Mouse (Mus musculus) erythroblast, embryonic 14.5 days (primary cell): ENCODE results near the gene H2-Ke6. TPM values are rescaled to one million over a fixed set of nuclear protein-coding genes. Genes with fewer than 3 reads are reported as not detected.
"Not testable (repeated sequence)": the region's sequence is repeated elsewhere in the genome, so short reads cannot be mapped to it uniquely, and the experiment has no call there.

Source experiments
- H3K27me3 ChIP-seq: 2 replicates; pipeline ENCODE4 v1.6.1; 2012; ENCODE audit warnings: inconsistent platforms; ENCODE audit not compliant: control insufficient read depth
- H3K36me3 ChIP-seq: 2 replicates; pipeline ENCODE4 v1.6.1; 2012; ENCODE audit warnings: mild to moderate bottlenecking, inconsistent platforms; ENCODE audit not compliant: control insufficient read depth
- H3K4me1 ChIP-seq: 2 replicates; pipeline ENCODE4 v1.6.1; 2012; ENCODE audit warnings: inconsistent platforms; ENCODE audit not compliant: control insufficient read depth
- H3K4me3 ChIP-seq: replicated peaks from 2 replicates; pipeline ENCODE3; 2012; ENCODE audit warnings: moderate library complexity, mild to moderate bottlenecking, inconsistent platforms
- H3K9me3 ChIP-seq: 2 replicates; pipeline ENCODE4 v1.6.1; 2012; ENCODE audit warnings: low read length, inconsistent platforms, mixed read lengths; ENCODE audit not compliant: control insufficient read depth
- GATA1 ChIP-seq: IDR thresholded peaks from 2 replicates; pipeline ENCODE4 v1.6.1; 2012; ENCODE audit warnings: low read length, inconsistent platforms, mixed read lengths
- TAL1 ChIP-seq: IDR thresholded peaks from 3 replicates; pipeline ENCODE4 v1.6.1; 2012; ENCODE audit warnings: low read length, inconsistent platforms, mixed read lengths
- polyA plus RNA-seq: library from polyadenylated mRNA; stranded (reverse); fragments of >175 nt; gene quantifications from 2 replicates; pipeline ENCODE4 v1.2.3, GENCODE M21; 2012

The H2-Ke6 gene
- polyA plus RNA-seq, 1 experiment, result 1.4 TPM

GRCm38 (mm10) chr17:34003426-34003825, 24.4 kb downstream of the H2-Ke6 start:
- H3K36me3 ChIP-seq, result no peaks in the 10 kb centered on the region
- TF ChIP-seq GATA1 (no peak), TAL1 (no peak)
- H3K4me3 ChIP-seq, result no peak overlapping the region
- peaks cover 35% of the 10 kb centered on the region for H3K27me3 ChIP-seq
- H3K4me1 ChIP-seq, result no peaks in the 10 kb centered on the region
- no peaks in the 10 kb centered on the region for H3K9me3 ChIP-seq

- H3K27me3 ChIP-seq, result peaks cover 43% of the 10 kb centered on the region
- not testable (repeated sequence) for H3K9me3 ChIP-seq, H3K4me1 ChIP-seq, H3K4me3 ChIP-seq, H3K36me3 ChIP-seq
Measured at GRCm38 (mm10) chr17:34000796-34001195, 27.1 kb downstream of the H2-Ke6 start.

GRCm38 (mm10) chr17:34000150-34000537, 27.7 kb downstream of the H2-Ke6 start, which contains the start of gene H2-K1:
Gene H2-K1, minus strand, starts transcription at chr17:34000347.
- TF ChIP-seq TAL1 (no peak), GATA1 (no peak)
- H3K4me1 ChIP-seq, result no peaks in the 10 kb centered on the region
- H3K36me3 ChIP-seq, result no peaks in the 10 kb centered on the region
- H3K4me3 ChIP-seq, result peak within 1 kb of the TSS; percentile 57
- no peaks in the 10 kb centered on the region for H3K9me3 ChIP-seq
- H3K27me3 ChIP-seq, result peaks cover 43% of the 10 kb centered on the region

DNA sequence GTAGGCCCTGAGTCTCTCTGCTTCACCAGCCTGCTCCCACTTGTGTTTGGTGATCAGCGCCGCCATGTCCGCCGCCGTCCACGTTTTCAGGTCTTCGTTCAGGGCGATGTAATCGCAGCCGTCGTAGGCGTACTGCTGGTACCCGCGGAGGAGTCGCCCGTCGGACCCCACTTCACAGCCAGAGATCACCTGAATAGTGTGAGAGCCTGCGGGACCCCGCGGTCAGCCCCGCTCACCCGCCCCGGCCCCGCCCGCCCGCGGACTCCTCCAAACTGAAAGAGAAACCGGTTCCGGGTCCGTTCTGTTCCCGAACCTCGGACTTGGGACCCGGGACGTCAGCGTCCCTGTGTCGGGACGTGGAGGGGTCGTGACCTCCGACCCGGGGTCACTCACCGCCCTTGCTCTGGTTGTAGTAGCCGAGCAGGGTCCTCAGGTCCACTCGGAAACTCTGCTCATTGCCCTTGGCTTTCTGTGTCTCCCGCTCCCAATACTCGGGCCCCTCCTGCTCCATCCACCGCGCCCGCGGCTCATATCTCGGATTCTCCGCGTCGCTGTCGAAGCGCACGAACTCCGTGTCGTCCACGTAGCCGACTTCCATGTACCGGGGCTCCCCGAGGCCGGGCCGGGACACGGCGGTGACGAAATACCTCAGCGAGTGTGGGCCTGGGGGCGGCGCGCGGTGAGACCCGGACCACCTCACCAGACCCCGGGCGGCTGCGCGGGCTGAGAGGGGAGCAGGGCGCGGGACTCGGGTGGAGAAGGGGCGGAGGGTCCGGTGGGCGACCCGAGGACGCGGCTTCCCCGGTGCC, 28.3 kb downstream of the H2-Ke6 start:
- Histone ChIP-seq H3K4me1 (no peaks in the 10 kb centered on the region), H3K27me3 (peaks cover 43% of the 10 kb centered on the region), H3K4me3 (peak overlapping the region; percentile 57), H3K9me3 (no peaks in the 10 kb centered on the region), H3K36me3 (no peaks in the 10 kb centered on the region)
- TF ChIP-seq TAL1 (no peak), GATA1 (no peak)

DNA sequence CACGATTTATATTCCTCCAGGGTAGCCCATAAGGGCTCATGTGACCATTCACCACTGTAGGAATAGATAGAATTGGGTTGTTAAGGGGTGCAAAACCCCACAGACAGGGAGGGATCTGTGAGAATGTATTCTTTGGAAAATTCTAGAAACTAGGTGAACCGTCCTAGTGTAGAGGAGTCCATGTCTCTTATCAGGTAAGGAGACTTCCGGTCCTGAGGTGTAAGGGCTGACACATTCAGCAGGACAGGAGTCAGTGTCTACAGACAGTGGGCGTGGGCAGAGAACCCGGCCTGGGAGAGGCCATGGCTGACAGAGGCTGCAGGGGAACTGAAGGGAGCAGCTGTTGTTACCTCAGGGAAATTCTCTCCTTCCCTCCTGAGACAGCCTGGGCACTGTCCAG, 29.2 kb downstream of the H2-Ke6 start:
- H3K36me3 ChIP-seq, H3K9me3 ChIP-seq, H3K4me1 ChIP-seq, H3K4me3 ChIP-seq: not testable (repeated sequence)
- peaks cover 43% of the 10 kb centered on the region for H3K27me3 ChIP-seq

DNA sequence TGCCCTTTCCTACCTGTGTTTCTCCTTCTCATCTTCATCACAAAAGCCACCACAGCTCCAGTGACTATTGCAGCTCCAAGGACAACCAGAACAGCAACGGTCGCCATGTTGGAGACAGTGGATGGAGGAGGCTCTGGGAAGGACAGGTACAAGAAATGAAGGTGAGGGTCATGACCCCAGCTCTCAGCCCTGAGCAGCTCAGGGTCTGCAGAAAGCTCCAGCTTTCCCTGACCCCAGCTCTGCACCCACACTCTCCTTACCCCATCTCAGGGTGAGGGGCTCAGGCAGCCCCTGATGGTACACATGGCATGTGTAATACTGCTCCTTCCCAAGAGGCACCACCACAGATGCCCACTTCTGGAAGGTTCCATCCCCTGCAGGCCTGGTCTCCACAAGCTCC, 30.8 kb downstream of the H2-Ke6 start:
- H3K27me3 ChIP-seq, result peaks cover 41% of the 10 kb centered on the region
- H3K4me3 ChIP-seq, H3K36me3 ChIP-seq, H3K9me3 ChIP-seq, H3K4me1 ChIP-seq: not testable (repeated sequence)

DNA sequence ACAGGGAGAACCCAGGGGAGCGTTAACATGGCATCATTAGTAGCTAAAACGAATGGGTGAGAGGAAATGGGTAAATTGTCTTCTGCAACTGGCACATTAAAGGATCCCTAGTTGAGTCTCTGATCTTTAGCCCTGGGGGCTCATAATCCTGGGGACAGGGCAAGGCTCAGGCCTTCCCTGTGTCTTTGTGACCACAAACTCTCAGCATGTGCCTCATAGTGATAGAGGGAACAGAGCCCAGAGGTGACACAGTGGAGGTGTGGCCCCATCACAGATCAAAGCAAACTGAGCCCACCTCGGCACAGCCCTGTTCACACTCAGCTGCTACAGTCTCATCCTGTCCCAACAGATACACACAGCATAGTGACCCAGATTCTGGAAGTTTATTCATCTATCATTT, 32.2 kb downstream of the H2-Ke6 start:
- H3K4me3 ChIP-seq, result no peak overlapping the region
- peaks cover 28% of the 10 kb centered on the region for H3K27me3 ChIP-seq
- no peaks in the 10 kb centered on the region for H3K36me3 ChIP-seq
- no peaks in the 10 kb centered on the region for H3K4me1 ChIP-seq
- no peaks in the 10 kb centered on the region for H3K9me3 ChIP-seq
- no peak for TF ChIP-seq TAL1
- no peak for TF ChIP-seq GATA1

DNA sequence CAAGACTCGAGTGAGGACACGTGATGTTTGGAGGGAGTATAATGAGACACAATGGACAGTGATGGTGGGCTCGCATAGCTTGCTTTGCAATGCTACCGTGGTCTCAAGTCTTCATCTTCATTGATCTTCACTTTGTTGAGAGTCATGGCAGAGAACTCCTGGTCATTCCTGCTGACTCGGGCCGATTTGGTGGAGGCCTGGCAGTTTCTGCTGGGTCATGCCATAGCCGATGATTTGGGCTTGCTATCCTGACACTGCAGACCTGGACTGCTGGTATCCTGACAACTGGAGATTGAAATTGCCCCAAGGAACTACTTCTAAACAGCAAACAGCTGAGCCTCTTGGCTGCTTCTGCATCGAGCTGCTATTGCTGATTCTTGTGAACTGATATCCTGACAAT, 32.9 kb downstream of the H2-Ke6 start:
- TF ChIP-seq GATA1 (no peak), TAL1 (no peak)
- Histone ChIP-seq H3K4me1 (no peaks in the 10 kb centered on the region), H3K4me3 (no peak overlapping the region), H3K27me3 (peaks cover 21% of the 10 kb centered on the region), H3K9me3 (no peaks in the 10 kb centered on the region), H3K36me3 (no peaks in the 10 kb centered on the region)

DNA sequence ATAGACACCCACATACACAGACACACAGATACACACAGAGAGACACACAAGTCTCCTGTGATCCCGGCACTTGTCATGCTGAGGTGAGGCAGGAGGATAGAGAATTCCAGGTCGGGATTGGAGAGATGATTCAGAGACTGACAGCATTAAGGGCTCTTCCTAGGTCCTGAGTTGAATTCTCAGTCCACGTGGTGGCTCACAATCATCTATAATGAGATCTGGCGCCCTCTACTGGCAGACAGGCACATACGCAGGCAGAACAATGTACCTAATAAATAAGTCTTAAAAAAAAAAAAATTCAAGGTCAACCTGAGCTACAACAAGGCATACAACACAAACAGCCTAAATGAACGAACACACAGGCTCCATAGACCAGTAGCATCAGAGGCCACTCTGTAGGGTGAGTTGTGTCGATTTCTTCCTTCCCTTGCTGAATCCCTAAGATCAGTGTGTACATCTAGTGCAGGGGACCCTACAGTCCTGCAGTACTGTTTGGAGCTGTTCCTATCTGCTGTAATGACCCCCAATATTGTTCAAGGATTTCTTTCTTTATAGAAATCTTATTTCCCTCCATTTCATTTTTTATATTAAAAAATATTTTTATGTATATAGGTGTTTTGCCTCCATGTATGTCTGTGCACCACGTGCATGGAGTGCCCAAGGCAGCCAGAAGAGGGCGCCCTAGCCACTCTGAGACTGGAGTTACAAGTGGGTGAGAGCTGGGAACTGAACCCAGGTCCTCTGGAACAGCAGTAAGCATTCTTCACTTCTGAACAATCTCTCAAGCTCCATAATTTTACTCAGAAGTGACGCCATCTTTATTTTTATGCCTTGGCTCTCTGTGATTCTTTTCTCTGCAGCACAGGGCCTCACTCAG, 35.8 kb downstream of the H2-Ke6 start:
- TF ChIP-seq TAL1 (no peak), GATA1 (no peak)
- Histone ChIP-seq H3K9me3 (no peaks in the 10 kb centered on the region), H3K27me3 (peaks cover 7% of the 10 kb centered on the region), H3K4me3 (no peak overlapping the region), H3K36me3 (no peaks in the 10 kb centered on the region), H3K4me1 (no peaks in the 10 kb centered on the region)

GRCm38 (mm10) chr17:33982136-33982535, 45.7 kb downstream of the H2-Ke6 start:
- H3K9me3 ChIP-seq, H3K4me3 ChIP-seq, H3K36me3 ChIP-seq, H3K4me1 ChIP-seq: not testable (repeated sequence)
- H3K27me3 ChIP-seq, result peaks cover 33% of the 10 kb centered on the region

GRCm38 (mm10) chr17:33981192-33981909, 46.5 kb downstream of the H2-Ke6 start:
- H3K4me3 ChIP-seq, H3K36me3 ChIP-seq, H3K9me3 ChIP-seq, H3K4me1 ChIP-seq: not testable (repeated sequence)
- H3K27me3 ChIP-seq, result peaks cover 36% of the 10 kb centered on the region
